Mouse (Mus musculus) layer of hippocampus, adult 2 months (tissue): ENCODE data around the gene Usp21. TPM values are rescaled to one million over a fixed set of nuclear protein-coding genes. Genes with fewer than 3 reads are reported as not detected.
A peak's percentile ranks its signal among the peaks of the same experiment; 100 is the strongest.
"Not testable (repeated sequence)": the region's sequence is repeated elsewhere in the genome, so short reads cannot be mapped to it uniquely, and the experiment has no call there.

Experiments used
- DNase-seq, 2 experiments: peaks; one replicate each; pipeline ENCODE4 v3.0.0; 2022; ENCODE audit warnings: low spot score in 2 of 2
- H3K27ac ChIP-seq: fragments of 200-600 bp; 2 replicates; pipeline ENCODE4 v1.8.1; 2022
- H3K4me3 ChIP-seq: fragments of 200-600 bp; 2 replicates; pipeline ENCODE4 v1.8.1; 2022; ENCODE audit warnings: mild to moderate bottlenecking
- CTCF ChIP-seq: fragments of 200-600 bp; conservative IDR thresholded peaks from 2 replicates; pipeline ENCODE4 v1.8.1; 2022; ENCODE audit warnings: antibody characterized with exemption, mild to moderate bottlenecking, moderate library complexity
- total RNA-seq, 2 experiments: library from RNA; stranded (reverse); gene quantifications; 2 replicates each; pipeline ENCODE4 v1.2.3; 2021

Gene Usp21
- total RNA-seq, 2 experiments from 2014 or later, result 61.9 to 76.6 TPM

DNA sequence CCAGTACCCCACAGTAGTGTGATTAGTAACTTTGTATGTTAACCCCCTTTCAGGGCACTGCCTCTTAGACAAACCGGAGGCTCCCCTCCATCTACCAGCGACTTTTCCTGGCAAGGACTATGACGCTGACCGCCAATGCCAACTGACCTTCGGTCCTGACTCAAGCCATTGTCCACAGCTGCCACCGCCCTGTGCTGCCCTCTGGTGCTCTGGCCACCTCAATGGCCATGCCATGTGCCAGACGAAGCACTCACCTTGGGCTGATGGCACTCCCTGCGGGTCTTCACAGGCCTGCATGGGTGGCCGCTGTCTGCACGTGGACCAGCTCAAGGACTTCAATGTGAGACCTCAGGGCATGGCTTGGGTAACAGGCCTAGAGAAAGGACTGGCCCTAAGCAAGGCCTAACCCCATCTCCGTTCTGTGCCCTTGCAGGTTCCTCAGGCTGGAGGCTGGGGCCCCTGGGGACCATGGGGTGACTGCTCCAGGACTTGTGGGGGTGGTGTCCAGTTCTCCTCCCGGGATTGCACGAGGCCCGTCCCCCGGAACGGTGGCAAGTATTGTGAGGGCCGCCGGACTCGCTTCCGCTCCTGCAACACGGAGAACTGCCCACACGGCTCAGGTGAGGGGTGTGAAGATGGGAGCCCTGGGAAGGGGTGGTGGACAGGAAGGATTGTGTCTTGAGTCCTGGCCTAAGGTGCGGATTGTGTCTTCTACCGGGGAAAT, 31.5 kb downstream of the Usp21 start:
- peak; percentile 26 for TF ChIP-seq CTCF
- no peak overlapping the region for H3K27ac ChIP-seq
- DNase-seq, result no peak
- H3K4me3 ChIP-seq, result no peak overlapping the region

DNA sequence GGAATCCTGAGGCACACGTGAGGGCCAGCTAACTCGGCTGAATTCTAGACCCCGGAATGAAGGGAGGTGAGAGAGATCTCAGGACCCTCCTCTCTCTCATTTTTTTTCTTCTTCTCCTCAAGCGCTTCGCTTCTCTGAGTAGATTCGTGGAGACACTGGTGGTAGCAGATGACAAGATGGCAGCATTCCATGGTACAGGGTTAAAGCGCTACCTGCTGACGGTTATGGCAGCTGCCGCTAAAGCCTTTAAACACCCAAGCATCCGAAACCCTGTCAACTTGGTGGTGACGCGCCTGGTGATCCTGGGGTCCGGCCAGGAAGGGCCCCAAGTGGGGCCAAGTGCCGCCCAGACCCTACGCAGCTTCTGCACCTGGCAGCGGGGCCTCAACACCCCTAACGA, 35.4 kb downstream of the Usp21 start:
- no peak for DNase-seq
- no peak for TF ChIP-seq CTCF
- Histone ChIP-seq H3K4me3 (peak overlapping the region; percentile 24; the same call in 1 of the 2 replicates), H3K27ac (peak overlapping the region; percentile 66)

DNA sequence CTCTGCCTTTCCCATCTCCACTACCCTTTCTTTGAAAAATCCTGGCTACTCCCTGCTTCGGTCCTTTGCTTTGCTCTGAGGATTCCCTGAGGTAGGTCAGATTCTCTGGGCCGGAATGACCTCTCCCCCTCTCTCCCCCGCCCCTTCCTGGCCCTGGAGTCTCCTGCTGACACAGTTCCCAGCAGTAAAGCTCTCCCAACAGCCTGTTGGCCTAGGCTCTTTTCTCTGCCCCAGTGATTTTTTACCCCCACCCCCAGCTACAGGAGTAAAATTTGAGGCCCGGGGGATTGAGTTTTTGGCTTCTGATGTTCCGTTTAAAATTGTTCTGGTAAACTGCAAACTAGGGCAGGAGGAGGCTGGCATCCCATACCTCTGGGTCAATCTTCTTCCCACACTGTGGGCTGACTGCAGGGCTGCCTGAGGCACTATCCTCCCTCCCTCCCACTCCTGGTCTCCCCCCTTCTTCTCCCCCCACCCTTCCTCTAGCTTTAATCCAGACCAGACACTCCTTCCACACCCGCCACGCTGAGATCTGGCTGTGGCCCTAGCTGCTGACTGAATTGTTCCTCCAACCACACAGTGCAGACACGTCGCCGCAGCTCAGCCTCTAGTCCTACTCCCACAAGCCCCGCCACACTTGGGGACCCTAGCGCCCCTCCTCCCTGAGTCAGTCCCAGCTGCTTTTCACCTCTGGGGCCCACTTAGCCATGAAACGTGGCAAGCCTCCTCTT, 36.0 kb downstream of the Usp21 start:
- peak overlapping the region; percentile 66 for H3K27ac ChIP-seq
- TF ChIP-seq CTCF, result no peak

DNA sequence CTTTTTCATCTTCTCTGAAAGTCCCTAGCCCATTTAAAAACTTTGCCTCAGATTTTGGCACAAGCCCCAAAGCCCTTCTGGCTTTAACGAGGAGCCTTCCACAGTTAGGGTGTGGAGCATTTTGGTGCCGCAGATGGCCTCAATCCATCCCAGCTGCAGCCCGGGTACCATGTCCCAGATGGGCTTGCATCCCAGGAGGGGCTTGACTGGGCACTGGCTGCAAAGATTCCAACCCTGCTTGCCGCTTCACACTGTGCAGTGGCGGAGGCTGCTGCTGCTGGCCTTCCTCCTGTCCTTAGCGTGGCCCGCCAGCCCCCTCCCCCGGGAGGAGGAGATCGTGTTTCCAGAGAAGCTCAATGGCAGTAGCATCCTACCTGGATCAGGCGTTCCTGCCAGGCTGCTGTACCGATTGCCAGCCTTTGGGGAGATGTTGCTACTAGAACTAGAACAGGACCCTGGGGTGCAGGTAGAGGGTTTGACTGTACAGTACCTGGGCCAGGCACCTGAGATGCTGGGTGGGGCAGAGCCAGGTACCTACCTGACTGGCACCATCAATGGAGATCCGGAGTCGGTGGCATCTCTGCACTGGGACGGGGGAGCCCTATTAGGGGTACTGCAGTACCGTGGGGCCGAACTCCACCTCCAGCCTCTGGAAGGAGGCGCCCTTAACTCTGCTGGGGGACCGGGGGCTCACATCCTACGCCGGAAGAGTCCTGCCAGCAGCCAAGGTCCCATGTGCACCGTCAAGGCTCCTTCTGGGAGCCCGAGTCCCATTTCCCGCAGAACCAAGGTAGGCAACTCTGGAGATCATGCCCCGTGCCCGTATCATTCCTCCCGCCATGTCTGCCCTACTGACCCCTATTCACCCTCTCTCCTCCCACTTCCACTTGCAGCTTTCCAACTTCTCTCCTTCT, 36.9 kb downstream of the Usp21 start, which contains the start of gene Ndufs2:
Gene Ndufs2 (minus strand): TSS at position 709 of the 914 bp plus-strand sequence.
- DNase-seq, result no peak
- Histone ChIP-seq H3K4me3 (peak within 1 kb of the TSS; percentile 47), H3K27ac (peak within 1 kb of the TSS; percentile 66)
- TF ChIP-seq CTCF, result no peak

More for the DNA sequence above, 36.0 kb downstream of the Usp21 start:
- peak overlapping the region; percentile 47 for H3K4me3 ChIP-seq
- DNase-seq, result no peak

DNA sequence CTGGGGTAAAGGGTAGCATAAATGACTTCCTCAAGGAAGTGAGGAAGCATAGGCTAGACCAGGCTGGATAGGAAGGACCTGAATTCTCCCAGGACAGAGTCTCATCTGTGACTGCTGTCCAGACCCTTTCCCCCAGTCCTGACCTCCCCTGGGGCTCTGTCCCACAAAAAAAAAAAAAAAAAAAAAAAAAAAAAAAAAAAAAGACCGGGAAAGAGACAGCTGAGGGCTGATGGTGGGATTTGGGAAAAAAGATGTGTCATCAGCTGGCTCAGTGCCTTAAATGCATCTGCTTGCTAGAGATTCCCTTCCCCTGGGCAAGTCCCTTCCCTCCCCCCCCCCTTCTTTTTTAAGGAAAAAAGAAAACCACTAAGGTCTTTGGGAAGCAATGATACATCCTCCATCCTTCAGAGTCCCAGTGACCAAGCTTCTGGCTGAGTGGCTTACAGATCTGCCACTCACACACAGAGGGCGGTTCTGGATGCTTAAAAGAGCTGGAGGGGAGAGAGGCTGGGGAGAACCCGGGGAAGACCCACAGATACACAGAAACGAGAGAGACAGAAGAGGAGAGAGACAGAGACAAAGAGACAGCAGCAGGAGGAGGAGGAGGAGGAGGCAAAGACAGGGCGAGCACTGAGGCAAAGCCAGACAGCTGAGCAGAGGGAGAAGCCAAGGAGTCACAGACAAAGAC, 37.7 kb downstream of the Usp21 start, which contains the start of gene Adamts4:
Gene Adamts4 (plus strand): TSS at position 509 of the 688 bp plus-strand sequence.
- Histone ChIP-seq H3K27ac (peak within 1 kb of the TSS; percentile 66), H3K4me3 (peak within 1 kb of the TSS; percentile 47)
- DNase-seq, result peak; percentile 41 to 58
- no peak for TF ChIP-seq CTCF

DNA sequence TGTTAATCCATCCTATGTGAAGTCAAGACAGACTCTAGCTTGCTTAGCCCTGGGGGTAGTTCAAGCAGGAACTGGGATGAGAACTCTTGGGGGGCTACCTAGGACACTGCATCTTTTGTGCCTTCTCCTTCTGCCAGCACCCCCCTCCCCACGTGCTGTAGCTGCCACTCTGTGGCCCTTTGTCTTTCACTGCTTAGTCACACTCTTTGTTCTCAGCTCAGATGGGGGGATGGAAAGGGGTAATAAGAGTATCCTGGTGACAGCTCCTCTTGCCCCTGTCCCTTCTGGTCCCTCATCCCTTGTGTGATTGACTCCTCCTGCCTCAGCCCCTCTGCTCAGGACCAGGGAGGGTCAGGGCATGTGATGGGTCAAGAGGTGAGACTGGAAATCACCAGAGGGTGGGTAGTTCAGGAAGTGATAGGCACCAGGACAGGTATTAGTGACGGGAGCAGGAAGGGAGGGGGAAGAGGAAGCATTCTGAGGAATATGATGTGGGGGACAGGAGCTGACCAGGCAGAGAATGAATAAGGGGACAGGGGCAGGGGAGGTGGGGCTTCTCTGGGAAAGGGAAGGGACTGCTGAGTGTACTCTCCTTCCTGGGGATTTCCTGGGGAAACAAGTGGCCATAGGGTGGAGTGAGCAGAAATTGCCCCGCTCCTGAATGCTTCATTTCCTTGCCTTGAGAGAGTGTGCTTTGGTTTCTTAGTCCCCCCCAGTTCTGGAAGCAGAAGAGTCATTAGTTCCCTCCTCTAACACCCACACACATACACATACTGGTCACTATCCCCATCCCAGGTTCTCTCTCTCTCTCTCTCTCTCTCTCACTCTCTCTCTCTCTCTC, 39.2 kb downstream of the Usp21 start:
- H3K27ac ChIP-seq, result peak overlapping the region; percentile 89
- no peak for DNase-seq
- H3K4me3 ChIP-seq, result no peak overlapping the region; the same call in 1 of the 2 replicates
- no peak for TF ChIP-seq CTCF

DNA sequence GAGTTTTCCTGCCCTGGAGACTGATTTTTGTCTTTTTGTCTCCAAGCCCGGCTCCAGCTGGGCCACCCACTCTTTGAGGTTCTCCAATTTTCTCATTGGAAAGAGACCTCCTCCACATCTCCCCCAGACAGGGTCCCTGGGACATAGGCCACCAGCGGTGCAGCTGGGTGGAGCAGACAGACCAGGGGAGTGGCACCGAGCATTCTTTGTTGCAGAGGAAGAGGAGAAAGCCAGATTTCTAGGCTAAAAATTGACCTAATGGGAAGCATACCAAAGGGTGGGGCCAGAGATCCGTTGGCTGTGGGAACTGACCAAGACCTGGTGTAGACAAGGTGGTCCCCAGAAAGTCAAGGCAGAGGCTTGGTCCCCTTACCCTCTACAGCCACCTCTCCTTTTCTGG, 39.9 kb downstream of the Usp21 start:
- H3K4me3 ChIP-seq, result peak overlapping the region; percentile 68
- H3K27ac ChIP-seq, result peak overlapping the region; percentile 89
- no peak for TF ChIP-seq CTCF
- no peak for DNase-seq

DNA sequence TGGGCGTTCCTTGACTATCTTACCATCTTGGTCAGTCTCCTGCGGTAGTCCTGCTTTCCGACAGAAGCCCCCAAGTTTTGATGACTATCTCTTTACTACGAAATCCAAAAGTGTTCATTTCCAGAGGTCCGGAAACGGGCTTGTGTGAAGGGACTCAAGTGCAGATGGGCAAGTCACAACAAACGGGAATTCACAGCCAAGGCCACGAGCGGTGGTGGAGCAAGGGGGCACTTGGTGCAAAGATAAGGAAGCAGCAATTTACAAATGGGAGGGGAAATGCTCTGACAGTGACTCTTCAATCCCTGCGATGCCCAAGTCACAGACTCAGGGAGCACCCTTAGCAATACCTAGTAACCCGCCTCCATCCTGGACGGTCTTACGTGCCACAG, 40.3 kb downstream of the Usp21 start:
- DNase-seq, result no peak
- Histone ChIP-seq H3K27ac (peak overlapping the region; percentile 89), H3K4me3 (peak overlapping the region; percentile 68)
- no peak for TF ChIP-seq CTCF

DNA sequence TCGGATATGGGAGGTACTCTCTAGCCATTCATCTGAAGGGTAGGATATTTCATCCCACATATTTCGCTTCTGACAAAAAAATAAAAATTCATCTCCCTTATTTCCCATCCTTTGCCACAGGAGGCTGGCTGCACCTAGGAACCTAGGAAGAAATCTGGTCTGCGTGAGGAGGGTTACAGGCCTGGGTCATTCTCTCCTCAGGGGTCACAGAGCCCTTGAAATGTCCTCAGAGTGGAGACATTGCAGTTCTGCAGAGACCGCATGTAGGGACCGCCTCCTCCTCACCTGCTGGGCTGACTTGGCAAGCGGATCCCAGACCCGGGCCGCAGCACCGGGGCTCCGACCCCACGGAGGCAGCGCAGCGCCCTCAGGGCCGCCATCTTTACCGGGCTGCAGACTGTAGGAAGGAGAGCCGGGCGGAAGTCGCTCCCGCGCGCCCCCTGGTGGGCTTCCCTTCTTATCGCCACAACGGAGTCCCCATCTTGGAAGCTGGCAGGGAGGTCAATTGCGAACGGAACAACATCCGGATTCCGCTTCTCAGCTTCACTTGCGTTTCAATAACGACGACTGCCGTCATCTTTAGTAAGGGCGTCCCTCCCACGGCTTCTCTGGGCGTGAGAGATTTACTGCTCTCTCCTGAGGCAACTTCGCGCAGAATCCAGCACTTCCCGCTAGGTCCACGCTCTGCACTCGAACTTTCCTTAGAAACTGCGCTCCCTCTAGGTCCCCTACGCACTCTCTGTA, 40.9 kb downstream of the Usp21 start:
- peak; percentile 97 for TF ChIP-seq CTCF

DNA sequence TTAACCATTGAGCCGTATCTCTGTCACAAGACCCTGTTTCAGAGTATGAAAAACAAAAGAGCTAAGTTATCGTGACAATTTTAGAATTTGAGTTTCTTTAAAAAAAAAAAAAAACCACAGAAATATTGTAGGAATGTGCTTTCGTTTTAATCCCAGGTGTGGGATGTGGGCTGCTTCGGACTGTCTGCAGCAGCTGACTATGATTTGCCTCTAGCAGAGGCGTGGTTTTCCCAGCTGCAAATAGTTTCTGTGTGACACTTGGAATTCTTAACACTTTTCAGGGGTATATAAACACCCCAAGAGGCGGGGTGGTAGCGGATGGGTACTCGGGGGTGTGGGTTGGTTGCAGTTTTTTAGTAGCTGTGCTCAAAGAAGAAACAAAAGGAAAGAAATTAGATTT, 42.4 kb downstream of the Usp21 start:
- no peak for DNase-seq
- Histone ChIP-seq H3K27ac (no peak overlapping the region), H3K4me3 (no peak overlapping the region)
- TF ChIP-seq CTCF, result no peak

More for the DNA sequence above, 40.9 kb downstream of the Usp21 start:
- DNase-seq, result peak; percentile 99
- peak overlapping the region; percentile 68 for H3K4me3 ChIP-seq
- H3K27ac ChIP-seq, result peak overlapping the region; percentile 95

DNA sequence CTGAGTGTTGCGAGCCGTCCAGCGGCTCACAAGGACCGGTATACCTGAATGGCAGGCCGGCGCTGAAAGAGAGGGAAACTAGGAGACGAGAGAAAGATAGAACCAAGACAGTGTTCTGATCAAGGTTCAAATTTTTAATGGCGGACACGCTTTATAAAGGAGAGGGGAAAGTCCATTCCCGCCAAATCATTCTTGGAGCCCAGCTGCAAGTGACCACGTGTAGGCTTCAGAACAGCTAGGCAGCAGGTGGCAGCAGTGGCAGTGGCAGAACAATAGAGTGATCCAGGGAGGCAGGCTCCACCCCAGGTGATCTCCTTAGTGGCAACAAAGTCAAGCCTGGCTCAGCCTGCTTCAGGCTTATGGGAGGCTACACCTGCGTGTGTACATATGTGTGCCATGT, 45.8 kb downstream of the Usp21 start:
- not testable (repeated sequence) for DNase-seq, H3K4me3 ChIP-seq, H3K27ac ChIP-seq
- peak; percentile 16; the same call in 1 of the 2 replicates for TF ChIP-seq CTCF
